Mouse (Mus musculus) gonadal fat pad, adult 2 months (tissue): Measurements from ENCODE around the gene Exoc6b. TPM values are rescaled to one million over a fixed set of nuclear protein-coding genes. Genes with fewer than 3 reads are reported as not detected.

Source experiments
- DNase-seq: peaks from one replicate; pipeline ENCODE4 v3.0.0-alpha.2; 2012; ENCODE audit warnings: low read depth
- polyA plus RNA-seq: library from polyadenylated mRNA; depleted of rRNA; stranded (reverse); fragments of >200 nt; gene quantifications from 2 replicates; pipeline ENCODE4 v1.2.3, GENCODE M21; 2012

Exoc6b gene
- polyA plus RNA-seq, 1 experiment, result 8.4 TPM

DNA sequence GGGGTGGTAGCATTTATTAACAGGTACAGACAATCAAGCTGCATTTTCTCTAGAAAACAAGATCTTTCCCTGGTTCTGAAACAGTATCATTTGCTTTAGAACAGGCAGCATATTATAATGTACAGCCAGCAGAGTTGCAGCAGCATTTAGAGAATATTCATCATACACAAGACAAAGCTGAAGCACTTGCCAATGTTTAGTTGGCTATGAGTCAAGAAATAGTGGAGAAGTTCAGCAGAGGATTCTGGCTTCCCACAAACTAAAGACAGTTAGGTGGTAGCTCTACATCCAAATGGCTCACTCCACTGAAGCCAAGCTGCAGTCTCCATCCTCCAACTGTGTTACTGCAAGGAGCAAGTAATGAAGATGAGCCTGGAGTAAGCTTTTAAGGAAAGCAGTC, 342.4 kb downstream of the Exoc6b start:
- no peak for DNase-seq

DNA sequence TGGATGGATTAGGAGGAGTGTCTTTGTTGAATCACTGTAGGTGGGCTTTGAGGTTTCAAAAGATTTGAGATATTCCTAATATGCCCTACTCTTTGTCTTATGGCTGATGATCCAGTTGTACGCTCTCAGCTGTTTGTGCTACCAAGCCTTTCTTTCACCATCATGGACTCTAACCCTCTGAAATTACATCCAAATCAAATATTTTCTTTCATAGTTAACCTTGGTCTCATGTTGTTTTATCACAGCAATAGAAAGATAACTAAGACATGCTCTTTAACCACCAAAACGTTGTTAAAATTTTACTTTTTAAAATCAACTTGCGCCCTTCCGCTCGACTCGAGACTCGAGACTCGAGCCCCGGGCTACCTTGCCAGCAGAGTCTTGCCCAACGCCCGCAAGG, 356.1 kb downstream of the Exoc6b start:
- DNase-seq, result no peak

DNA sequence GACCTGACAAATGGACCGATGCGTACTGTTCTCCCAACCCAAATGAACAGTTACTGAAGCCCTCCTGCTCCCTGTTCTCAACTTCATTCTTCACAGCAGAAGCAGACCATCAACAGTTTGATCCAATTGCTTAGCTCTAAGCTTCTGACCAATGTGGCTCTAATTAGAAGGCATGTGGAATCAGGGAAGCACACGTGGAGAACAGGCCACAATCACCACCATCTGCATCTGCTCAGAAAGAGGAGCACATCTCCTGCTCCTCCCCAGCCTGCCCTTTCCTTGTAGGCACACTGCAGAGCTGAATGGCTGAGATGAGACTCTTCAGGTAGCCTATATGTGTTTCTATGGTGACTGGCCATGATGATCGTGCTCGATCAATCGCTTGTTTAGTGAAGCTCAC, 358.5 kb downstream of the Exoc6b start:
- DNase-seq, result no peak

DNA sequence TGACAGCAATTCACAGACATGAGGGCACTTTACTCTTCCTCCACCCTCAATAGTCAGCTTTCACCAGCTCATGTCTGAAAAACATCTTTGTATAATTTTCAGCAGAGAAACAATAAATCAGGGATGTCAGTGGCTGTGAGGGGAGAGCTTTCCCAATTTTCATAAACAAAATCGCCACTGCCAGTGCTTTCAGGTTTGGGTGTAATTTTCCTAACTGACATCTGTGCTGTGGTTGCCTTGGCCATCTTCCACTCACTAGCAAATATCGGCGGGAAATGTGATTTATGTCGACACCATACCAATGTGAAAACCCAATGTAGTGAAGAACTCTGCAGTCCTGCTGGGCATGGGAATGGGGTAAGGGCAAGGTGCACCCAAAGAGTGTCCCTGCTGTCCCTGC, 360.7 kb downstream of the Exoc6b start:
- no peak for DNase-seq

DNA sequence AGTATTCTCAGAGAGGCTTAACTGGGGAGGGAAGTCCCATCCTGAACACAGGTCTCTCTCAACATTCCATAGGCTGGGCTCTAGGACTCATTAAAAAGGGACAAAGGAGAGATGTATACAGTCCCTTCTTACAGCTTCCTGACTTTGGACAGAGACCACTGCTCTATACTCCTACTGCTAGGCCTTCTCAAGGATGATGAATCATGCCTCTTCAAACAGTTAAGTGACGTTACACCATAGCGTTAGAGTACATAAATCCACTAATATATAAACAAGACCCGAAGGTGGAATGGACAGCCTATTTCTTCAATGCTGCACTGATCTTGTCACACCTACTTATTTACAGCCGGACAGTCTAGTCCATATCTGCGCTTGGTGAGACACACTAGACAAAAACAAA, 369.7 kb downstream of the Exoc6b start:
- DNase-seq, result no peak

DNA sequence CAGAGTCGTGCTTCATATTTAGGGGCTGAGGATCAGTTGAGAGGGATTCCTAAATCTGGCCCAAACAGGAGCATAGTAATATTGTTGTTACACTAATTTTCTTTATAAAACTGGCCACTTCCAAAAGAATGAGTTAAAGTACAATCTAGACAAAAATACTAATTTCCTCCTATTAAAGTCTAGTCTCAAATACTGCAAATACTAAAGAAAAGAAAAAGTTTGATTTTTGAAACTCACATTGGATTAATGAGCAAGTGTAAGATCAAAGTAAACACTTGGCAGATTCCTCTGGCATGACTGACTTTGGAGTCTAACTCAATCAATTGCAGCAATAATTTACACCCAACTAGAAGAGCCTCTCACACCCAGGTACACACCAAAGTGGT, 371.0 kb downstream of the Exoc6b start:
- no peak for DNase-seq

DNA sequence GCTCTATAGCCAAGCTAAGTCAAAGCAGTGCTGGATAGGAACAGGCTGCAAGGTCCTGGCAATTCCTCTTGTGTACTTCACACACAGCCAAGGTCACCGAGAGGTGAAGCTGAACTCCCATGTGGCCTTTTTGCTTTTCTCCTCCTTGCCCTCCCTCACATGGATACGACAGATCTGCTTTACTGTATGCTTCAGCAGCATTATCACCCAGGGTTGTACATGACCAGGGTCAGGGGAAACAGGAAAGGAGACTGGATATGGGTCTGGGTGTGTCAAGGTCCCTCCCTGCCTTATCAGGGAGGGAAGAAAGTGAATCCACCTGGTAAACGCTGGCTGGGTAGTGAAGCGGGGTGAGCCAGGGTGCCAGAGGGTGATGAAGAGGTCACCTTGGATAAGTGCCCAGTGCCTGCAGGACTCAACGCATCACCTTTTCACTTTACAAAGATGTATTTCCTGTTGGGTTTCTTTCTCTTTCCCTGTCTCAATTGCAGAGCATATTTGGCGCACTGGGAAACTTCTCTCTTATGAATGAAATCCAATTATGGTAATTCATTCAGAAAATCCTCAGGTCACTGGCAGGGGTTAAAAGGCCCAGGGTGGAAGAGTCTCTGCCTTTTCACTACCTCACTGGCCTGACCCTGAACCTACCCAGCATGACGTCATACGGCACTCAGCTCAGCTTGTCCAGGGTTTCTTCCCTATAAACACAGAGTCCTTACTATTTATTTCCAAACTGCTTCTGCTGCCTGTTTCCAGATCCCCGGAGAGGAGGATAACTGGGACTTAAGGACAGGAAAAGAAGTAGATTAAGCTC, 371.6 kb downstream of the Exoc6b start:
- no peak for DNase-seq

DNA sequence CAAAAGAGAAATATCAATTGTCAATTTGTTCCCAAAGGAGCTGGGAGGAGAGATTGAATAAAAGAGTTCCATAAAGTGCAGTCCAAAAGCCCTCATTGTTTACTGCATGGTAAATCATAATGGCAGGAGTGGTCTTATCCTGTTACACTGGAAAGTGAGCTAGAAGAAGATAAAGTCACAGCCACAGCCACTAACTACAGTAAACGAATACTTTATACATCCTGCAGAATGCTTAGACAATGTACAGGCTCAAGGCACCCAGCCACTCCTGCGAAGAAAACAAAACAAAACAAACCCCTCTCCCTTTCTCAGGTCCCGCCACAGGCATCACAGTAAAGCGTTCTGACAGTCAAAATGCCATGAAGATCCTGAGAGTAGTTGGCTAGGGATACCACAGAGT, 375.5 kb downstream of the Exoc6b start:
- no peak for DNase-seq

DNA sequence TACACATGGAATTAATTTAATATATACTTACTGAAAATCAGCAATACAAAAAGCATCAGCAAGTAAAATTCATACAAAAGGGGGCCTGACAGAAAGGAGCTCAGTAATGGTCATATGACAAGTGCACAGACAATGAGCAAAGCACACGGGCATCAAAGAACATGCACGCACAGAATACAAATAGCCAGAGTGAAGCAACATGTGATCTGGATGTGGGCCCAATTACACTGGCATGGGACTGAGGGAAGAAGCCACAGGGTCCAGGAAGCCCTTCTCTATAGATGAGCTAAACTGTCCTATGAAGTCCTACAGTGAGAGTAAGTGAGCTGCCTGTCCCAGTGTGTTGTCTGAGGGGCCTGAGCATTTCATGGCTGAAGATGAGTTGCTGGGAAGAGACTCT, 376.1 kb downstream of the Exoc6b start:
- DNase-seq, result no peak

DNA sequence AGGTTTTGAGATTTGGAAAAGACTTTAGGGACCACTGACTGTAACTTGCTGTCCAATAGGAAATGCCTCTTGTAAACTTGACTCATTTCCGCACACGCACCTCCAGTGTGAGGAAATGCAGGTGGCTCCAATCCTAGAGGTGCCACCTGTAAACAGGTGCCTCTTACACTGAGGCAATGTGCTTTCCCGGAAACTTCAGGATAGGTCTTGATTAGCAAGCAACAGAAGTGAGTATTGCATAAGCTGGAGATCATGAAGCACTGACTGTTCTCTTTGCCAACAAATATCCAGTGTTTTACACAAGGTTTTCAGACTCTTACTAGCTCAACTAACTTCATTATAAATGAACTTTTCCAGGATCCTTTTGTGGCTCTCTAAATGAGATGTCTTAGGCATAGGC, 377.4 kb downstream of the Exoc6b start:
- DNase-seq, result no peak

DNA sequence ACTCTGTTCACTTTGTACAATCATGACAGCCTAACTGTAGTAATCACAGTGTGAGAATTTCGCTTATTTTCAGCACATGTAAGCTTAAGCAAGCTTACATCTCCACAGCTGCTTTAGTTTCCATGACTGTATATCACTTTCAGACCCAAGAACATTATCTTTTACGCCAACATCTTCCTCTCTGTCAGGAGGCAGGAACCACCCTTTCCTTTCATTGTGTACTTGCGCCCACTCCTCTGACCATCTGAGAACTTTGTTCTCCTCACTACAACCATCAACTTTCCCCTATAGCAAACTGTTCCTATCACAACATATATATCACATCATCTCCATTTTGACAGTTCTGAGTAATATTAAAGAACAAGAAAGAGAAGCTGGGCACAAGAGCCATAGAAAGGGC, 391.5 kb downstream of the Exoc6b start:
- no peak for DNase-seq

DNA sequence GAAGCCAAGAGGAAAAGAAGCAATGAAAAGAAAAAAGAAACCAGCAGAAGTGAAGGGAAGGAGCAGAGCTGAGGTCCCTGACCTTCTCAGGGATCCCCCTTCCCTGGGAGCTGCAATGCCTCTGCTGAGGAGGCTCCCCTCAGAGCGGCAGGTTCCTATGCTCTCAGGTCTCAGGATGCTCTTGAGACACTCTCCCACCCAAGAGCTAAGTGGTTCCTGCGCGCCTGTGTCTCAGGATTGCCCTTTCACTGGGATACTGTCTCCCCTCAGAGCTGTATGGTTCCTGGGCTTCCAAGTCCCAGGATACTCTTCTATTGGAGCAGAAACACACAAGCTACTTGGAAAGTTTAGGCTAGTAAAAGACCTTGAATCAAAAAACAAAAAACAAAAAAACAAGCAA, 394.4 kb downstream of the Exoc6b start:
- DNase-seq, result no peak

DNA sequence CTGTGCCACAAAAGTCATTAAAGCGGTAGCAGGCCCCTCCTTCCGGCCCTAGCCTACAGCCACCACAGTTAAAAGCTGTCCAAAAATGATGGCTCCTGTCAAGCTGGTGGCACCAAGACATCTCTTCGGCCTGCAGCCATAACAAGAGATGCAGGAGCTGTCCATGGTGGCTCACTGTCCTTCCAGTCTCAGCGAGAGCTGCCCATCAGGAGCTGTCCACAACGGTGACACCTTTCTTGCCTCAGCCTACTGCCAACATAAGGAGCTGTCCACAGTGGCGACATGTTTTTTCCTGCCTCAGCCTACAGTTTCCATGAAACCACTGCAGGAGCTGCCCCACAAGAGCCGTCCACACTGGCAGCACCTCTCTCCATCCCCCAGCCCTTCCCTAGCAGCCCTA, 395.2 kb downstream of the Exoc6b start:
- DNase-seq, result no peak

DNA sequence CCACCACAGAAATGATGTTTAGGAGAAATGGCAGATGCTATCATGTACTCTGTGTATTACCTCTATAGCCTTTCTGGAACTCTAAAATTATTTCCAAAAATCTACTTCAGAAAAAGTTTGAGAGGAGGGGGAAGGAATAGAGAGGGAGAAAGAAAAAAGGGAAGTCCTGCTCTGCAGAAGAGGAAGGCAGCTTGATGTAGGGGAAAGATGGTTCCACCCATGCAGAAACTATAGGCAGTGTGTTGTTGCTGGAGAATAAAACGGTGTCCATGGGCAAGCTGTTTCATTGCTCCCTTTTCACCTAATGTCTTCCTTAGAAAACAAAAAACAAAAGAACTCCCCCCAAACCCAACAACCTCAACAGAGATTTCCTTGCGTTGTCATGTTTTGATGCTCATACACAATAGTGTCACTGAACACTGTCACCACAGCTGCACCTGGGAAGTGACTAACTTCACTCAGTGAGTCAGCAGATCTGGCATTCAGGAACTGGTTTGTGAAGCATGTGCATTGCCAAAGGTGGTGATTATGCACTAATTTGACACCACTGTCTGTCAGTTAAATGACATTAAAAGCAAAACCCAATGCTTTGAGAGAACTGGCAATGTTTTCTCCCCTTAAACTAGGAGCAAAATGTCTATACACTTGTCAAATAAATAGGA, 407.7 kb downstream of the Exoc6b start:
- DNase-seq, result no peak

DNA sequence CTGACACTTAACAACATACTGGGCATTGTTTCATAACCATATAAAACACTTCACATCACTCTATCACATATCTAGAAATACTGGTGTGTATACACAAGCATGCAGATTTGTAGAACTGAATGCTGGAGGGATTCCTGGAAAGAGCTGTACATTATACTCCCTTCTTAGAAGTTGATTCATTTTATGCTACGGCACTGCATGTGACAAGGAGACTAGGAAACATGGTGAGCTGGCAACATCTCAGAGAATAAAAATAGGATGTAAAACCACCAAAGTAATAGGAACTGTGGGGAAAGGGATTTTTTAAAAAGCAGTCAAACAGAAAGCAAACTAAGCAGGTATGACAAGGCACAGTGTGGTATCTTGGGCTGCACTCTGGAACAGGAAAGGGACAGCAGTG, 408.3 kb downstream of the Exoc6b start:
- DNase-seq, result no peak

DNA sequence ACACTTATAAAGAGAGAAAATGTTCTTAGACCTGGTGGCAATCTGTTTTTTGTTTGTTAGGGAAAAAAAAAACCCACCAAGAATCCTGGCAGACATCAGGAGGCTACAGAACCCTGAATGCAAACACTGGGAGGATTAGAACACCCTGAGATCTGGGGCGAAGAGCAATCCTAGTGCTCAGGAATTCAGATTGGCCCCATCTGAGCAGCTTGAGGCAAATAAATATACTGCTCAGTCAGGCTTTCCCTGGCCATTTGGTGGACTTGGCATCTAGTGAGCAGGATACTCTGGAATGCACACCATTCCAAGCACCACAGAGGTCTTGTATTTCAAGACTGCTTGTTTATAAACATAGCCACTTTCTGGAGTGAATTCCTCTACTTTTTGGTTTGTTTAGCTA, 412.2 kb downstream of the Exoc6b start:
- DNase-seq, result no peak

DNA sequence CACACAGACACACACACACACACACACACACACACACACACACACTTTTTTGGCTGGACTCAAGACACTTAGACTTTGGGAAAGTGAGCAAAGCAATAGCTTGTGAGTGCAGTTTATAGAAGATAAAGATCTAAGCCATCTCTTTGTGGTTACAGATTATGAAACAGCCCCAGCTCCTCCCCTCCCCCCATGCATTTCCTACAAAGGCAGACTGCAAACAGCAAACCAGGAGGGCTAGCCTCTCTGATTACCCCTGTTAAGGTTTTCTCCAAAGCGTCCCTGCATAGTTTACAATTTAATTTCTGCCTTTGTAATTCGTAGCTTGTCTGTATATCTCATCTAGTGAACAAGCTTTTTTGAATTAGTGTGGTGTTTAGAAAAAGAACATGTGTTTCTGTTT, 412.6 kb downstream of the Exoc6b start:
- DNase-seq, result no peak

DNA sequence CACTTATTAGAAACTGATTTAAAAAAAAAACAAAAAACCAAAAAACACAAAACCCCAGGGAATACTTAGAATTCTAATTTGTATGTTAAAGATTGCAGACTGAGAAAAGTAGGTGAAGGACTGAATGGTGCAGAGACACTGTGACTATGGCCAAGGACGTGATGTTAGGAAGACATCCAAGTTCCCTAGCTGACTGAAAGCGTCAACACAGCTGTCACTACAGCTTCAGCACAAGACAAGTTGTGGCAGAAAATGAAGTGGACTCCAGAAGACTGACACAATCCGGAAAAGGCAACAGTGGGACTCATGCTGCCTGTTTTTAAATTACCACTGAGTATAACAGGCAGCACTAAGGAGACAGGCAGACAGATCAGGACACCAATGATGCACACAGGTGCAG, 417.4 kb downstream of the Exoc6b start:
- DNase-seq, result no peak

DNA sequence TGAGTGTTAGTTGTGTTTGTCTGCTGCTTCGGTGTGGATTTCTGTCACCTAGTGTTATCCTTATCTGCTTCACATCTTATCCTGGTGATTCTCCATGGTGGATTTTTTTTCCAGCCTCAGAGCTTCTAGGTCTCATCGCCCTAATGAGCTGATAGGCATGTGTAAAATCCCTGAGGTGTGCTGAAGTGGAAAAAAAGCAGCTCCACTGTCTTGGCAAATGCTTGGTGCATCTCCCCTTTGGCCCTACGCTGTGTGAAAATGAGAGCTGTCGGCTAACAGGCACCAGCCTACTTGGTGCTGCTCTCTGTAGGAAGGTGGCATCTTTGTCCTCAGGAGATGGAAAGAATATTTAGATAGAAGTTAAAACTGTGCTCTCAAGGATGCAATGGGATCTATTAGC, 422.1 kb downstream of the Exoc6b start:
- no peak for DNase-seq

DNA sequence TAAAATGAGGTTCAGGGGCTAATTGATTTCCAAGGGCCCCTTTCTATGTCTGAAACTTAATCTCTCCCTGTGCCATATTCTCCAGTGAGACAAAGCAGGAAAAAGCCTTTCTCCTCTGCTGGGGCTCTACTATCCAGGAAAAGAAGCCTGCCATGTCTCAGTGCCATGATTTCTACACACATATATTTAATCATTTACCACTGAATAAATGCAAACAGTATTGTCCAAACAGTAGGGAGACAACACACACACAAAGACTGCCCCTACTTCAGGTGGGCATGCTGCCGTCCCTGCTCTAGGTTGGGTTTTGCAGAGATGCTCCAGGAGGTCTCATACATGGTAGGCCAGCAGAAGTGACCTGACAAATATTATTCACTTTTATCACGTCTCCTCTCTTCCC, 422.6 kb downstream of the Exoc6b start:
- no peak for DNase-seq

DNA sequence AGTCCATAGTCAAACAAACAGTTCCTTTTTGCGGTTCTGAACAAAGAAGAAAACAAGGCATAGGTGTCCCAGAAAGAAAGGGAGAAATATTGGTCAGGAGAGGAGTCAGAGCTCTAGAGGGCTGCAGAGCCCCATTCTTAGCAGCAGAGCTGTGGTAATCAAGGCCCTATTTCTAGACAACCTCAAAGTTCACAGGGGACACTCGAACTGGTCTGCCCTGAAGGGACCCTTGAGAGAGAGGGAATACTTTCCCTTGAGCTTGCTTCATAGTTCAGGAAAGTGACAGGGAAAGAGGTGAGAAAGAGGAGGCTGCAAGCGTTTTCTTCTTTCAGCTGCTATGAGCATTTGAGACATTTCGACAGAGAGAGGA, 428.3 kb downstream of the Exoc6b start:
- no peak for DNase-seq

DNA sequence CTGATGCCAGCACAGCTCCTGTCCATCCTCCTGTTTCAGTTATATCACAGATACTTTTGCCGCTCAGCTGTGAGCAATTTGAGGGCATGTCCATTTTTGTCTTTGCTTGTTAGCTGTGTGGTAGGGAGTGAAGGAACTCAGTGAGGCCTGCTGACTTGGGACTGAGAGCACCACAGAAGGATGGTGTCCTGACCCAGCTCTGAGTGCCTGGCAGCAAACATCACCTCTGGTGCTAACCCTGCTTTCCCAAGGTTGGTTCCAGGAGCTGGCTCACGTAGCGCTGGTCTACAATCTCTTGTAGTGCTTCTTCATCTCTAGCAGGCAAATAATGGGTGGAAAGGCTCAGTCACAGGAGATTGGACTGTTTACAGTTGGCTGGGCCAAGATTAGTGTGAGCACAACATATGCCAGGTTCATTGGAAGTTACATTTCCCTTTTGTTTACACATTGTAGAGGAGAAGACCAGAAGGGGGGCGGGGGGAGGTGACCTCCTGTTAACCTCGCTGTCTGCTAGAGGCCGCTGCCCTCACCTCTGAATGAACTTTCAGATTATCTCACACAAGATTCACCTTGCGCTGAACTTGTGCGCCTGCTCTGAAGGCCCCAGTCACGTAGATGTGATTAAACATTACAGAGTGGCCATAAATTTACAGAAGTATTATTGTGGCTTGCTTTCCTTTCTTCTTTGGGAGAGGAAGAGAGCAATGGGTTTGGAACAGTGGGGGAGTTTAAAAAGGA, 428.8 kb downstream of the Exoc6b start:
- DNase-seq, result no peak

DNA sequence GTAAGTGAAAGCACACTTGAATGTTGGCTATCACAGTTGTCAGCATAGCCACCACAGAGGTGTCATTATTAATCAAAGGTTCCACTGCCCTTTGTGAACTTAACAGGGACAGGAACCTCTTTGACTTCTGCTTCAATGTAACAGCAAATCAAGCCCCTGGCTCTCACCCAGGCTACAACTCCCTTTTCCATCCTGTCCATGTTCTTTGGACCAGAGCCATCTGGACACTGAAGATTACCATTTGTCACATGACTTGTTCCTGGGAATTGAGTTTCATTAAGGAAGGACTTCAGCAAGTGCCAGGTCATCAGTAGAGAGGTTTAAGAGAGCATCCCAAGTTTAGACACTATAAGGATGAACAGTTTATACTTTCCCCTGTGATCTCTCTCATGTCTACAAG, 431.1 kb downstream of the Exoc6b start:
- no peak for DNase-seq
